Mouse (Mus musculus) olfactory bulb, adult 2 months (tissue): ENCODE measurements around the gene Col4a4. TPM values are rescaled to one million over a fixed set of nuclear protein-coding genes. Genes with fewer than 3 reads are reported as not detected.

Experiments
- H3K27ac ChIP-seq: fragments of 200-500 bp; 2 replicates; pipeline ENCODE4 v1.5.1; 2012; ENCODE audit warnings: low read depth, low read length; ENCODE audit not compliant: insufficient read depth
- H3K4me1 ChIP-seq: fragments of 200-500 bp; 2 replicates; pipeline ENCODE4 v1.6.1; 2012; ENCODE audit warnings: low read length; ENCODE audit not compliant: control insufficient read depth, insufficient read depth
- H3K4me3 ChIP-seq: fragments of 200-500 bp; 2 replicates; pipeline ENCODE4 v1.5.1; 2012; ENCODE audit warnings: mild to moderate bottlenecking, low read depth, low read length, moderate library complexity; ENCODE audit not compliant: insufficient read depth
- CTCF ChIP-seq: fragments of 200-500 bp; IDR thresholded peaks from 2 replicates; pipeline ENCODE4 v1.5.1; 2012; ENCODE audit warnings: low read depth, mild to moderate bottlenecking, low read length, moderate library complexity; ENCODE audit not compliant: insufficient read depth
- POLR2A ChIP-seq: fragments of 200-500 bp; IDR thresholded peaks from 2 replicates; pipeline ENCODE4 v1.6.1; 2012; ENCODE audit warnings: mild to moderate bottlenecking, low read depth, low read length, moderate library complexity; ENCODE audit not compliant: insufficient read depth
- WGBS: fragments of 180-500 bp; shearing (Covaris S2); methylation state at CpG from one replicate; pipeline ENCODE4 v1.1.7; 2018; 5-methylcytosine and 5-hydroxymethylcytosine counted together
- polyA plus RNA-seq: library from polyadenylated mRNA; stranded (reverse); fragments of >200 nt; gene quantifications from 2 replicates; pipeline ENCODE4 v1.2.4, GENCODE M21; 2012; ENCODE audit warnings: low replicate concordance; ENCODE audit not compliant: missing spikeins, insufficient read depth, insufficient read length

The Col4a4 gene
- polyA plus RNA-seq, 1 experiment: not detected

DNA sequence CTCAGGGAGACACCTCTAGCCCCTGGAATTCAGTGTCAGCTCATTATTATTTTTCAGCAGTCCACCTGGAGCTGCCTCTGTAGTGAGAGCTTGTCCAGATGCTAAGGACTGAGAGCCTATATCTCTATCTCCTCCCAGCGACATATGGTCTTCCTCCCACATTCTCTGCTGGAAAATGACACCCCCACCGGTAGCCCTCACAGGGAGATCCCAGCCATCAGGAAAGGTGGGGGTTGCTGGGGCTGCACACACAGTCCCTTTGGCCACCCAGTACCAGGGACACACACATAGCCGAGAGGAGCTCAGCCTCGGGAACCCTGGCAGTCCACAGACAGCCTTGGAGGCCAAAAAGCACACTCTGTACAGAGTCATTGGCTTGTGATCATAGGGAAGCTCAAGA is 26.4 kb downstream of the Col4a4 start:
- 85% methylated on average over 4 of the region's 4 CpGs for WGBS
- Histone ChIP-seq H3K27ac (no peak overlapping the region), H3K4me3 (no peak overlapping the region), H3K4me1 (no peaks in the 10 kb centered on the region)
- TF ChIP-seq CTCF: no peak
- TF ChIP-seq POLR2A: no peak

- H3K4me3 ChIP-seq: no peak overlapping the region
- no peak overlapping the region for H3K27ac ChIP-seq
- H3K4me1 ChIP-seq: no peaks in the 10 kb centered on the region
- TF ChIP-seq CTCF: no peak
- no peak for TF ChIP-seq POLR2A
- WGBS: 80% methylated on average over 5 of the region's 5 CpGs
Measured at GRCm38 (mm10) chr1:82554889-82555288, 31.8 kb downstream of the Col4a4 start.

DNA sequence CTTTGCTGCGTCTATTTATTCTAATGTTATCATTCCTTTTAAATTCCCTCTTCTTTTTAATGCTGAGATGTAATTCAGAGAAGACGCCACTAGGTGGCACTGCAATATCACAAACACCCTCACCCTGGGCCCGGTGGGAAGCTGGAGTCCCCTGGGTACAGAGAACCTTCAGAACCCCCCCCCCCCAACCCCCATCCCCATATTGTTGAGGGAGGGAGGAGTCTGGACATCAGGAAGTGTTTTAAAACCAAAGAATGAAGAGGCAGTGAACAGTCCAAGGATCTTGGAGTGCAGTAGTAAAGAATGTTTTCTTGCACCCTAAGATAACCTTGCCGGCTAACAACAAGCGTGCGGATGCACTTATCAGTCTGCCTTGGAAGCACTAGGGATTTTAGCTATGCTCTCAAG is 32.2 kb downstream of the Col4a4 start:
- 36% methylated on average over 6 of the region's 6 CpGs for WGBS
- Histone ChIP-seq H3K4me3 (no peak overlapping the region), H3K27ac (no peak overlapping the region), H3K4me1 (no peaks in the 10 kb centered on the region)
- TF ChIP-seq POLR2A (no peak), CTCF (no peak)

- Histone ChIP-seq H3K4me1 (no peaks in the 10 kb centered on the region), H3K4me3 (no peak overlapping the region), H3K27ac (no peak overlapping the region)
- 74% methylated on average over 8 of the region's 8 CpGs for WGBS
- no peak for TF ChIP-seq POLR2A
- TF ChIP-seq CTCF: no peak
Measured at GRCm38 (mm10) chr1:82545199-82545960, 41.3 kb downstream of the Col4a4 start.

DNA sequence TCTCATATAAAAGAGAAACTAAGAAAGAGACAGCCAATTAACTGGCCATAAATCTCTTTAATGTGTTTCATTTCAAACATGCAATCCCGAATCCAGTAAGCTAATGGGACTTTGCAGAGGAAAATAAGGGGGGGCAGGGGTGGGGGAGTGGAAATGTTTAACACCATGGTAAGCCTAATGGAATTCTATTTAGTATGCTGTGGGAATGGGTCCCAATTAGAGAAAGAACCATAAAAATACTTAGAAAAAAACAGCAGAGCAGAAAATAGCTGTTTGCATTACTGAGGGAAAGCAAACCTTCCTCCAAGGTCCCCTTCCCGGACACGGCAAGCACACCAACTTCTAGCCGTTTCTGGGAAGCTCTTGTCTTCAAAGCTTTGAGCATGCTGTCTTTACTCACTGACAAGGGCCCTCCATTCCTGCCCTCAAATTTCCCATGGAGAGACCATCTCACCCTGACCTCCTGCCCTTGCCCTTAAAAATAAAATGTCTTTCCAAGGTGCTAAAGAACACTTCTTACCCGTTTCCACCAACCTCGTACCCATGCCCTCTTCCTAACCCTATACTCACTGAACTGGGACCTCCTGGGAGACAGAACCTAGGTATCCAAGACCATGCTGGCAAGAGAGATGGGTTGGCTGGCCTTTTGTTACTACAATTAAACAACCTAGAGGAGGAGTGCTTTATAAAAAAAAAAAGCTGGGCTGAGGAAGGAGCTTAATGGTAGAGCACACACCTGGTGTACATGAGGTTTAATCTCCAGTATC is 42.0 kb downstream of the Col4a4 start:
- no peak overlapping the region for H3K4me3 ChIP-seq
- H3K27ac ChIP-seq: no peak overlapping the region
- 52% methylated on average over 6 of the region's 6 CpGs for WGBS
- TF ChIP-seq POLR2A: no peak
- TF ChIP-seq CTCF: no peak
- H3K4me1 ChIP-seq: no peaks in the 10 kb centered on the region

DNA sequence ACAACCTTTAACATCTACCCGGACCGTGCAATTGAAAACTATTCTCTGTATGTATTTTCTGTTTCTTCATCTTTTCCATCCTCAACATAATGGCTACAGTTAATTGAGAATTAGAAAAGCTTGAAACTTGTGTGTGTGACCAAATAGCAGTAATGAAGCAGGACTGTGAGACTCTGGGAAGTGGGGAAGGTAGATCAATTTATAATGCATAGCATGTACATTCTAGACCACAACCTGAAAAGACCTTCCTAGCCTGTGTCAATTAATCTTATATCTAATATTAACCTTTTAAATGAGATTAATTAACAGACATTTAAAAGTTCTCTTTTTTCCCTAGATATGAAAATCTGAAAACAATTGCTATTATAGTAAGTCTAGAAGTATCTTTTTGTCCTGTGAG is 42.7 kb downstream of the Col4a4 start:
- WGBS: 60% methylated on average over 2 of the region's 2 CpGs
- TF ChIP-seq CTCF (no peak), POLR2A (no peak)
- H3K27ac ChIP-seq: no peak overlapping the region

GRCm38 (mm10) chr1:82540056-82540455 is 46.6 kb downstream of the Col4a4 start:
- H3K4me1 ChIP-seq: no peaks in the 10 kb centered on the region
- TF ChIP-seq POLR2A (no peak), CTCF (no peak)
- 81% methylated on average over 5 of the region's 5 CpGs for WGBS

More for the DNA sequence above, 42.7 kb downstream of the Col4a4 start:
- Histone ChIP-seq H3K4me3 (no peak overlapping the region), H3K4me1 (no peaks in the 10 kb centered on the region)

GRCm38 (mm10) chr1:82537848-82538247 is 48.8 kb downstream of the Col4a4 start:
- TF ChIP-seq CTCF: no peak
- no peak for TF ChIP-seq POLR2A
- Histone ChIP-seq H3K4me1 (no peaks in the 10 kb centered on the region), H3K27ac (no peak overlapping the region), H3K4me3 (no peak overlapping the region)
- WGBS: 85% methylated on average over 3 of the region's 3 CpGs

More at GRCm38 (mm10) chr1:82540056-82540455, 46.6 kb downstream of the Col4a4 start:
- no peak overlapping the region for H3K27ac ChIP-seq
- no peak overlapping the region for H3K4me3 ChIP-seq

DNA sequence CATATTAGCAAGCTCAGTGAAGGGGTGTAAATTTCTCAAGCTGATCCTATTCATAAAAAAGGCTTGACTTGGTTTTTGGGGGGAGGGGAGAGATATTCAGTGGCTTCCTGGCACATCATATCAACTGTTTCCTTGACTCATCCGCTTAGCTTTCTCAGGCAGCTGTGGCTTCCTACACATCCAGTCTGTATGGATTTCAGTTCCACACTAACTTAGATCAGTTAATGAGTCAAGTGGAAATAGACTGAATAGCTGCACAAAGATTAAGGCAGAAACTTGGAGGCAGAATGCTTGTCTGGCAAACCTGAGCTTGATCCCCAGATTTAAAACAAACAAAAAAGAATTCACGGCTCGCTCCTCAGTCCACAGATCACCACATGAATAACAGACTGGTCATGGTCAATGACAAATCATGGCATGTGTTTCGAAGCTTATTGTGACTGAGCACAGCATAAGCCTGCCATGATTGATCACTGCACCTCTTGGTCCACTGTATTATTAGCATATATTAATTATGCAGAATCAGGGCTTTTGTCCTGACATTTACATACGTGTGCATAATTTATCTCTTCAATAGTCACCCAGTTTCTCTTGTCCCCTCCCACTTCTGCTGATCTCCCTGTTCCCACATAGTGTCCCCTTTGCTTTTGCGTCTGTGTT is 50.0 kb downstream of the Col4a4 start:
- TF ChIP-seq POLR2A: no peak
- no peak for TF ChIP-seq CTCF
- WGBS: 40% methylated on average over 6 of the region's 6 CpGs
- no peak overlapping the region for H3K4me3 ChIP-seq
- H3K4me1 ChIP-seq: no peaks in the 10 kb centered on the region
- no peak overlapping the region for H3K27ac ChIP-seq
